Mouse (Mus musculus): ENCODE results near the gene Syk. TPM values are rescaled to one million over a fixed set of nuclear protein-coding genes. Genes with fewer than 3 reads are reported as not detected.

Syk gene
- polyA plus RNA-seq, 1 experiment: 126 TPM

DNA sequence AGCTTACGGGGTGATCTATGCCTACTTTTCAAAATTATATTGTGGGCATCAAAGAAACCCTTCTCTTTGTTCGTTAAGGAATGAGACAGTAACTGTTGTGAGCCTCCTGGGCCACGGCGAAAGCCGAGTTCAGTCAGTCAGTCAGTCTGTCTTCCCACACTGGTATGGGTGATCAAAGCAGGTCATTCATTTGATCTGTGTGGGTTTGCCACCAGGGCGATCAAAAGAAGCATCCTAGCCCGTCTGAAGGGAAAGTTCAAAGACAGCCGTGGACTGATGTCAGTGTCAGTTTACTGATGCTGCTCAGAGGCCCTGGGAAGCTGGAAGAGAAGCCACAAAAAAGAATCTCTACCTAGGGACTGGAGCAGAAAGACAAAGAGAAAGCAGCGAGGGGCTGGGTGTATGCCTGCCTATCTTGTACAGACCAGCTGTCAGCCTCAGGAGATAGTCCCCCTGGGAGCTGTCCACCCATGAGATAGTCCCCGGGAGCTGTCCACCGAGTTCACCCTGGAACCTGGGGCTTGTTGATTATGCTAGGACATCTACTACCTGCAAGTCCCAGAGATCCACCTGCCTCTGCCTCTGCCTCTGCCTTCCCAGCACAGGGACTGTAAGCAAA, 34.2 kb downstream of the Syk start:
- Histone ChIP-seq H3K27ac (ENCODE audit: insufficient read depth, low read length) (peak overlapping the region; percentile 5; the same call in 1 of the 2 replicates), H3K36me3 (ENCODE audit: control insufficient read depth, insufficient read depth, low read length) (peaks cover 34% of the 10 kb centered on the region), H3K4me3 (ENCODE audit: extremely low read depth, insufficient read depth, insufficient read length) (no peak overlapping the region), H3K4me1 (ENCODE audit: control insufficient read depth, insufficient read depth, insufficient read length) (peaks cover 13% of the 10 kb centered on the region; the same call in 1 of the 2 replicates), H3K27me3 (ENCODE audit: control insufficient read depth, insufficient read depth, low read length) (no peaks in the 10 kb centered on the region)
- WGBS: 37% methylated on average over 11 of the region's 11 CpGs
- no peak for DNase-seq (ENCODE audit: low read depth in 1 of 2, low spot score in 2 of 2)
- no peak for TF ChIP-seq CTCF (IDR thresholded peaks at IDR 0.05; ENCODE audit: extremely low read depth, insufficient read depth, insufficient read length, insufficient replicate concordance)
- no peak for TF ChIP-seq POLR2A (IDR thresholded peaks at IDR 0.05; ENCODE audit: low read depth, low read length)

GRCm38 (mm10) chr13:52618592-52618991, 35.6 kb downstream of the Syk start:
- H3K36me3 ChIP-seq (ENCODE audit: control insufficient read depth, insufficient read depth, low read length): peaks cover 33% of the 10 kb centered on the region
- H3K4me3 ChIP-seq (ENCODE audit: extremely low read depth, insufficient read depth, insufficient read length): no peak overlapping the region
- H3K27ac ChIP-seq (ENCODE audit: insufficient read depth, low read length): peak overlapping the region; percentile 9; the same call in 1 of the 2 replicates
- 13% methylated on average over 4 of the region's 4 CpGs for WGBS
- TF ChIP-seq CTCF (IDR thresholded peaks at IDR 0.05; ENCODE audit: extremely low read depth, insufficient read depth, insufficient read length, insufficient replicate concordance): no peak
- TF ChIP-seq POLR2A (IDR thresholded peaks at IDR 0.05; ENCODE audit: low read depth, low read length): no peak
- H3K4me1 ChIP-seq (ENCODE audit: control insufficient read depth, insufficient read depth, insufficient read length): peaks cover 13% of the 10 kb centered on the region; the same call in 1 of the 2 replicates
- no peaks in the 10 kb centered on the region for H3K27me3 ChIP-seq (ENCODE audit: control insufficient read depth, insufficient read depth, low read length)
- no peak for DNase-seq (ENCODE audit: low read depth in 1 of 2, low spot score in 2 of 2)

- Histone ChIP-seq H3K36me3 (ENCODE audit: control insufficient read depth, insufficient read depth, low read length) (peaks cover 35% of the 10 kb centered on the region), H3K4me1 (ENCODE audit: control insufficient read depth, insufficient read depth, insufficient read length) (peaks cover 12% of the 10 kb centered on the region; the same call in 1 of the 2 replicates), H3K27ac (ENCODE audit: insufficient read depth, low read length) (no peak overlapping the region), H3K27me3 (ENCODE audit: control insufficient read depth, insufficient read depth, low read length) (no peaks in the 10 kb centered on the region), H3K4me3 (ENCODE audit: extremely low read depth, insufficient read depth, insufficient read length) (no peak overlapping the region)
- 71% methylated on average over 5 of the region's 5 CpGs for WGBS
- TF ChIP-seq CTCF (IDR thresholded peaks at IDR 0.05; ENCODE audit: extremely low read depth, insufficient read depth, insufficient read length, insufficient replicate concordance): no peak
- TF ChIP-seq POLR2A (IDR thresholded peaks at IDR 0.05; ENCODE audit: low read depth, low read length): no peak
- no peak for DNase-seq (ENCODE audit: low read depth in 1 of 2, low spot score in 2 of 2)
Observed at GRCm38 (mm10) chr13:52619482-52619881, 36.5 kb downstream of the Syk start.

- DNase-seq (ENCODE audit: low read depth in 1 of 2, low spot score in 2 of 2): peak; percentile 56 to 81
- no peak overlapping the region for H3K4me3 ChIP-seq (ENCODE audit: extremely low read depth, insufficient read depth, insufficient read length)
- TF ChIP-seq CTCF (IDR thresholded peaks at IDR 0.05; ENCODE audit: extremely low read depth, insufficient read depth, insufficient read length, insufficient replicate concordance) (peak; percentile 64; the same call in 1 of the 2 replicates), POLR2A (IDR thresholded peaks at IDR 0.05; ENCODE audit: low read depth, low read length) (no peak)
- H3K27ac ChIP-seq (ENCODE audit: insufficient read depth, low read length): no peak overlapping the region
- H3K27me3 ChIP-seq (ENCODE audit: control insufficient read depth, insufficient read depth, low read length): no peaks in the 10 kb centered on the region
- no peaks in the 10 kb centered on the region for H3K4me1 ChIP-seq (ENCODE audit: control insufficient read depth, insufficient read depth, insufficient read length)
- peaks cover 45% of the 10 kb centered on the region for H3K36me3 ChIP-seq (ENCODE audit: control insufficient read depth, insufficient read depth, low read length)
- WGBS: 57% methylated on average over 4 of the region's 4 CpGs
Observed at GRCm38 (mm10) chr13:52624038-52624437, 41.1 kb downstream of the Syk start.

- peak; percentile 41 to 52 for DNase-seq (ENCODE audit: low read depth in 1 of 2, low spot score in 2 of 2)
- Histone ChIP-seq H3K36me3 (ENCODE audit: control insufficient read depth, insufficient read depth, low read length) (peaks cover 51% of the 10 kb centered on the region), H3K27me3 (ENCODE audit: control insufficient read depth, insufficient read depth, low read length) (no peaks in the 10 kb centered on the region), H3K27ac (ENCODE audit: insufficient read depth, low read length) (no peak overlapping the region), H3K4me1 (ENCODE audit: control insufficient read depth, insufficient read depth, insufficient read length) (no peaks in the 10 kb centered on the region), H3K4me3 (ENCODE audit: extremely low read depth, insufficient read depth, insufficient read length) (no peak overlapping the region)
- WGBS: 56% methylated on average over 9 of the region's 9 CpGs
- TF ChIP-seq CTCF (IDR thresholded peaks at IDR 0.05; ENCODE audit: extremely low read depth, insufficient read depth, insufficient read length, insufficient replicate concordance) (peak; percentile 62; the same call in 1 of the 2 replicates), POLR2A (IDR thresholded peaks at IDR 0.05; ENCODE audit: low read depth, low read length) (no peak)
Observed at GRCm38 (mm10) chr13:52628602-52629001, 45.6 kb downstream of the Syk start.

- Histone ChIP-seq H3K4me1 (ENCODE audit: control insufficient read depth, insufficient read depth, insufficient read length) (no peaks in the 10 kb centered on the region), H3K36me3 (ENCODE audit: control insufficient read depth, insufficient read depth, low read length) (peaks cover 52% of the 10 kb centered on the region), H3K27me3 (ENCODE audit: control insufficient read depth, insufficient read depth, low read length) (no peaks in the 10 kb centered on the region), H3K27ac (ENCODE audit: insufficient read depth, low read length) (no peak overlapping the region), H3K4me3 (ENCODE audit: extremely low read depth, insufficient read depth, insufficient read length) (no peak overlapping the region)
- no peak for TF ChIP-seq CTCF (IDR thresholded peaks at IDR 0.05; ENCODE audit: extremely low read depth, insufficient read depth, insufficient read length, insufficient replicate concordance)
- 77% methylated on average over 4 of the region's 4 CpGs for WGBS
- DNase-seq (ENCODE audit: low read depth in 1 of 2, low spot score in 2 of 2): no peak
Observed at GRCm38 (mm10) chr13:52631624-52632023, 48.7 kb downstream of the Syk start.

- Histone ChIP-seq H3K4me1 (ENCODE audit: control insufficient read depth, insufficient read depth, insufficient read length) (no peaks in the 10 kb centered on the region), H3K4me3 (ENCODE audit: extremely low read depth, insufficient read depth, insufficient read length) (no peak overlapping the region), H3K27me3 (ENCODE audit: control insufficient read depth, insufficient read depth, low read length) (no peaks in the 10 kb centered on the region), H3K27ac (ENCODE audit: insufficient read depth, low read length) (no peak overlapping the region), H3K36me3 (ENCODE audit: control insufficient read depth, insufficient read depth, low read length) (peaks cover 64% of the 10 kb centered on the region)
- TF ChIP-seq POLR2A (IDR thresholded peaks at IDR 0.05; ENCODE audit: low read depth, low read length) (no peak), CTCF (IDR thresholded peaks at IDR 0.05; ENCODE audit: extremely low read depth, insufficient read depth, insufficient read length, insufficient replicate concordance) (no peak)
- WGBS: 55% methylated on average over 3 of the region's 3 CpGs
- DNase-seq (ENCODE audit: low read depth in 1 of 2, low spot score in 2 of 2): no peak
Observed at GRCm38 (mm10) chr13:52635484-52635883, 52.5 kb downstream of the Syk start.
